Mouse (Mus musculus): Measurements from ENCODE around the gene Atg10. TPM values are rescaled to one million over a fixed set of nuclear protein-coding genes. Genes with fewer than 3 reads are reported as not detected.

Gene Atg10
- polyA plus RNA-seq, 1 experiment from 2014 or later: 16.0 TPM

DNA sequence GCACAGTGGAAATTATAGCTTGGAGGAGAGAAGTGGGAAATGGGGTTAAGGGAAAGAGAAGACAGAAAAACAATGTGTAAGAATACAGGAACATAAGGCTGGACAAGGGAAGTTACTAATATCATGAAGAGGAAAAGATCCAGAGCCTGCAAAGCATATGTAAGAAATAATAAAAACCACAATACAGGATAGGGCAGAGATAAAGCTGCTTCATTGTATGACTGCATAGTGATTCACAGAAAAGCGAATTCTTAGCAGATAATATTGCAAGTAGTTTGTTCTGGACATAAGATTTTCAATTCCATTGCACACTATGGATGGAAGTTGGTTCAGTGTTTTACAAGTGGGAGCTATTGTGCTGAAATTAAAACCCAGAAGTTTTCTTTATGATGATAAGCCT lies 242.0 kb downstream of the Atg10 start:
- no peak overlapping the region for H3K27ac ChIP-seq
- 90% methylated on average over 1 of the region's 1 CpGs for WGBS
- no peak overlapping the region for H3K9ac ChIP-seq
- ATAC-seq (ENCODE audit: low FRiP score): no peak
- H3K4me3 ChIP-seq (replicated peaks): no peak overlapping the region
- H3K27me3 ChIP-seq: no peaks in the 10 kb centered on the region
- H3K4me2 ChIP-seq: no peak overlapping the region
- no peaks in the 10 kb centered on the region for H3K4me1 ChIP-seq
- no peaks in the 10 kb centered on the region for H3K9me3 ChIP-seq
- H3K36me3 ChIP-seq (replicated peaks): no peaks in the 10 kb centered on the region

DNA sequence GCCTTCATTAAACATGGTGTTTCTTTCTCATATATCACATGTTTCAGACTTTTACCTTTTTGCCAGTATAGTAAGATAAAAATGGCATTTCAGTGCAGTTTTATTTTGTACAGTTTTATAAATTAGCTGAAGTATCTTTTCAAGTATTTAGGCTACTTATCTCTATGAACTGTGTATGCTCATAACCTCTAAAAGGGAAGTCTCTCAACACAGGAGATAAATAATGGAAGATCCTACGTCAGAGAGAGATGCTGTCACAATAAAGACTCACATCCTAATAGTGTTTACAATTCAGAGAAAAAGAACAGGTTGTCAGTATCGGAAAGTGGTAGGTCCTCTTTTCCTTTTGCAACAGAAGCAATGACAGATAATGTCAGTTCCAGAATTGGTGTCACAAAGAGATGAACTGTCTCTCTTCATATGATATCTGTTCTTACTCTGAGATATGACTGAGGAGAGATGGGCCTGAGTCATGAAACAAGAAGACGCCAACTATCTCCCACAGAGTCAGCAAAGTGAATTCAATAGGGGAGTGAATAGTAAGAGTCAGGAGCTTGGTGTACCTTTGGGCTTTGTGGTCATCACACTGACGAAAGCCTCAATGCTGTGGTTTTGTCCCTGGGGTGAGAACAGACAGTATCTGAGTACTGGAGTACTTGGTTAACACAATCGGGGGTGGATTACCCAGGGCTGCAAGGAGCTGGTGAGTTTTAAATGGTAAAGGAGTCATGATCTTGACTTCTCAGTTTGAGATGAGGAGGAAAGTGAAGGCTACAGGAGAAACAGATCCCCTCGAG lies 242.7 kb downstream of the Atg10 start:
- WGBS: 87% methylated on average over 6 of the region's 6 CpGs
- Histone ChIP-seq H3K4me2 (no peak overlapping the region), H3K27ac (no peak overlapping the region), H3K36me3 (replicated peaks) (no peaks in the 10 kb centered on the region), H3K27me3 (no peaks in the 10 kb centered on the region), H3K4me3 (replicated peaks) (no peak overlapping the region), H3K9ac (no peak overlapping the region), H3K4me1 (no peaks in the 10 kb centered on the region), H3K9me3 (no peaks in the 10 kb centered on the region)
- ATAC-seq (ENCODE audit: low FRiP score): no peak

DNA sequence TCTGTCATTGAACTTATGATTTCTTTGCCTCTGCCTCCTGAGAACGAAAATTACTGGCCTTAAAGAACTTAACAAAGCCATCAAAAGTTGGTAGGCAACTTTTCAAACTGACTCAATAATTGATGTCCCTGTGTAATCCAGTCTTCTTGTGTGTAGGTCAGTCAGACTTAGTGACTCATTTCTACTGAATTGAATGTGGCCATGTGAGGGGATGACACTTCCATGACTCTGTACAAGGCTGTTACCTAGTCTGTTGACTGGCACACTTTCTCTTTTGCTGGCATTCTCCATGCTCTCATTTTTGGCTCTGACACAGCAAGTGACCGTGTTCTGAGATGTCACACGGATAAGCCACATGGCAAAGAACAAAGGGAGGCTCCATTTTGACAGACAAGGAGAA lies 246.7 kb downstream of the Atg10 start:
- no peak overlapping the region for H3K4me2 ChIP-seq
- H3K27ac ChIP-seq: no peak overlapping the region
- H3K9ac ChIP-seq: no peak overlapping the region
- H3K9me3 ChIP-seq: no peaks in the 10 kb centered on the region
- peaks cover 5% of the 10 kb centered on the region for H3K4me1 ChIP-seq
- ATAC-seq (ENCODE audit: low FRiP score): no peak
- H3K4me3 ChIP-seq (replicated peaks): no peak overlapping the region
- no peaks in the 10 kb centered on the region for H3K36me3 ChIP-seq (replicated peaks)
- no peaks in the 10 kb centered on the region for H3K27me3 ChIP-seq
- WGBS: 87% methylated on average over 3 of the region's 3 CpGs

DNA sequence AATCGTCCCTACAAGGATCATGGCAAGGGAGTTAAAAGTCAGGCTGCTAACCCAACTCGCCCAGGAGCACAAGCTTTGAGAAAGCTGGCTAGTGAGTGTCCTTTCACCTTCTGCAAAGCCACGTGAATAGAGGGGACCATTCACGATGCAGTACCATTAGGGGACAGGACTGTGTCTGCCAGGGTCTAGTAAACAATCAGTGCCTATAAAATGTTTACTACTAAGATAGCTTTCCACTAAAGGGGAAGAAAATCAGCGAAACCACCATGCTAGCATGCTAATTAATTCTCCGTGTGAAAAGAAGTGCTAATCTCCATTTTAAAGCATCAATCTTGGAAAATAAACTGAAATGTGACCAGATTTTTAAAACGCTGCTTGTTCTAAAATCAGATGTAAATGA lies 250.4 kb downstream of the Atg10 start:
- Histone ChIP-seq H3K27me3 (no peaks in the 10 kb centered on the region), H3K4me1 (peaks cover 9% of the 10 kb centered on the region), H3K27ac (0 out of 2 replicates have a peak overlapping the region, but pooled peaks have one; percentile 25), H3K4me2 (no peak overlapping the region), H3K9me3 (no peaks in the 10 kb centered on the region), H3K4me3 (replicated peaks) (no peak overlapping the region), H3K36me3 (replicated peaks) (no peaks in the 10 kb centered on the region), H3K9ac (no peak overlapping the region)
- peak; percentile 79; the same call in 1 of the 2 replicates for ATAC-seq (ENCODE audit: low FRiP score)
- 32% methylated on average over 7 of the region's 7 CpGs for WGBS

DNA sequence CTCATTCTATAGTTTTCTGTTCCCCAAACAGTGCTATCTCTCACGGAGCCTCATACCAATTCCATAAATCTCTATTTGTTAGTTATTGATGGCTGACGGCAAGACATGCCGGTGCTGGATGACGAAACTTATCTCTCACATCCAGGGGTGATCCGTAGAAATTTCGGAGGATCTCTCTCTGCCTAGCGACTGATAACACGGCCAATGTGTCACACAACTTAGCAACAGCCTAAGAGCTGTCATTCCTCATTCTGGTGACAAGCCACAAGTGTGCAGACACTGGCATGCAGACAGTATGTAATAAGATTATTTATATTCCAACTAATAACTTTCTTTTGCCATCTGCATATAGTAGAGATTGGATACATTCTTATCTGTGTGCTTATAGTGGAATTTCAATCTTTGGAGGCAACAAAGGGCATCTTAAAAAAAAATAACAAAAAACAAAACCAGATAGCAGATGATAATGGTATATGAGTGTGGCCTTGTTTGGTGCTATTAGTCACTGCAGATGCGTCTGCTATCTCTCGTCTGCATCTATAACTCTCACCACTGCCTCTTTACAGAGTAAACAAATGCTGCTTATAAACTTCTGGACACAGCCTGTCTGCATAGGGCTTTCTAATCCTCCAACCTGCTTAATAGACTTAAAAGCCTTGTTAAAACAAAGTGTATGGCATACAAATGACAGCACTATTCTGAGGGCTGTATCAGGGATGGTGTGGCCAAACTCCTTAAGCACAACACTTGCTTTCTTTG lies 253.3 kb downstream of the Atg10 start:
- Histone ChIP-seq H3K27me3 (no peaks in the 10 kb centered on the region), H3K27ac (no peak overlapping the region), H3K4me1 (peaks cover 13% of the 10 kb centered on the region), H3K4me2 (no peak overlapping the region), H3K9me3 (no peaks in the 10 kb centered on the region), H3K36me3 (replicated peaks) (no peaks in the 10 kb centered on the region), H3K9ac (no peak overlapping the region), H3K4me3 (replicated peaks) (no peak overlapping the region)
- WGBS: 91% methylated on average over 10 of the region's 10 CpGs
- no peak for ATAC-seq (ENCODE audit: low FRiP score)

DNA sequence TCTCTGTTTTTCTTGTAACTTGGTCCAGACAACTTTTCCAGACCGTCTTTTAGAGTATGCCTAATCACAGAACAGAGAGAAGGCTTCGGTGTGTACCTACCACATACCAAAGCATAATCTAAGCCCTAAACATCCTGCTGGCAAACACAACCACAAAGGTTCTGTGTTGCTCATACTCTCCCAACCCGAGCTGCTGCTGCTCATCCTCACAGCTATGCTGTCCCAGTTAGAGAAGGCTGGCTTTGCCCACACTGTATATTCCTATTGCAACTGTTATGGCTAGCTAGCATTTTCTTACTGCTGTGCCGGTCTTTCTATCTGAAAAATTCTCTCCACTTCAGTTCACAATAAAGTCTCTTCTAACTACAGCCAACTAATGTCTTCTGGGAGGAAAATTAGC lies 254.8 kb downstream of the Atg10 start:
- no peaks in the 10 kb centered on the region for H3K36me3 ChIP-seq (replicated peaks)
- no peak overlapping the region for H3K4me3 ChIP-seq (replicated peaks)
- peaks cover 13% of the 10 kb centered on the region for H3K4me1 ChIP-seq
- H3K27ac ChIP-seq: no peak overlapping the region
- H3K9me3 ChIP-seq: no peaks in the 10 kb centered on the region
- WGBS: 79% methylated on average over 4 of the region's 4 CpGs
- H3K27me3 ChIP-seq: no peaks in the 10 kb centered on the region
- no peak overlapping the region for H3K4me2 ChIP-seq
- no peak for ATAC-seq (ENCODE audit: low FRiP score)
- no peak overlapping the region for H3K9ac ChIP-seq

DNA sequence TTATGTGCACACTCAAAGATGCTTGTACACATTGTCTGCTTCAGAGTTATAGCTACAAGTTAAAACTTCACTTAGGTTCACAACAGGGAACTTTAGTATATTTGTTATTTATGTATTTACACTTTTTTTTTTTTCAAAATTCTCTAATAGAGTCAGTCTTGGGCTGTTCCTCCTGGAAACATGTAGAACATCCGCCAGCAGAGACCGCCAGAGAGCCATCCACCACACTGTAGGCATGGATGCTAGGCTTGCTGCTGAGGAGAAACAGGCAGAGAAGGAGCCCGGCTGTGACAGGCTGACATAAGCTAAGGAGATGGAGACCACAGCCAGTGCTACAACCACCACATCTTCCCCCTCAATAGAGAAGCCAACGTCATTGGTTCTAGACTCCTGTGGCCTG lies 256.3 kb downstream of the Atg10 start:
- H3K9me3 ChIP-seq: no peaks in the 10 kb centered on the region
- no peak overlapping the region for H3K9ac ChIP-seq
- peak; percentile 90 for ATAC-seq (ENCODE audit: low FRiP score)
- no peak overlapping the region for H3K27ac ChIP-seq
- H3K4me2 ChIP-seq: no peak overlapping the region
- no peak overlapping the region for H3K4me3 ChIP-seq (replicated peaks)
- H3K4me1 ChIP-seq: peaks cover 12% of the 10 kb centered on the region
- no peaks in the 10 kb centered on the region for H3K27me3 ChIP-seq
- no peaks in the 10 kb centered on the region for H3K36me3 ChIP-seq (replicated peaks)
- 8% methylated on average over 4 of the region's 4 CpGs for WGBS

DNA sequence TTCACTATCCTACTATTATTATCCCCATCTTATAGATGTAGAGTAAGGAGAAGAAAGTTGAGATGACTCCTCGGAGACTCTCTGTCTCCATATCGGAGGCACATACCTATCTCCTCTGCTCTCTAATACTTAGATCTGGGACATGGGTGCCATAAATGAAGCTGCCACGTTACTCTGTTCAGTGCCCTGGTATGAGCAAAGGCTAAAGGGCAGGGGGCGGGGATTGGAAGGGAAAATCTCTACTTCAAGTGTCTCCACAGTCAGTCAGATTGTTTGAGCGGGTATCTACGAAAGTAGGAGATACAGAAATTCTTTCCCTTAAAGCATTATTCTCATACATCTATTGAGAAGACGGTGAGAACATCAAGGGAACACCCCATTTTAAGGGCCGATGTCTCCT lies 257.8 kb downstream of the Atg10 start:
- no peak for ATAC-seq (ENCODE audit: low FRiP score)
- peaks cover 12% of the 10 kb centered on the region for H3K4me1 ChIP-seq
- WGBS: 81% methylated on average over 8 of the region's 8 CpGs
- H3K36me3 ChIP-seq (replicated peaks): no peaks in the 10 kb centered on the region
- no peak overlapping the region for H3K9ac ChIP-seq
- no peak overlapping the region for H3K4me3 ChIP-seq (replicated peaks)
- no peak overlapping the region for H3K27ac ChIP-seq
- no peaks in the 10 kb centered on the region for H3K9me3 ChIP-seq
- H3K27me3 ChIP-seq: no peaks in the 10 kb centered on the region
- H3K4me2 ChIP-seq: no peak overlapping the region

DNA sequence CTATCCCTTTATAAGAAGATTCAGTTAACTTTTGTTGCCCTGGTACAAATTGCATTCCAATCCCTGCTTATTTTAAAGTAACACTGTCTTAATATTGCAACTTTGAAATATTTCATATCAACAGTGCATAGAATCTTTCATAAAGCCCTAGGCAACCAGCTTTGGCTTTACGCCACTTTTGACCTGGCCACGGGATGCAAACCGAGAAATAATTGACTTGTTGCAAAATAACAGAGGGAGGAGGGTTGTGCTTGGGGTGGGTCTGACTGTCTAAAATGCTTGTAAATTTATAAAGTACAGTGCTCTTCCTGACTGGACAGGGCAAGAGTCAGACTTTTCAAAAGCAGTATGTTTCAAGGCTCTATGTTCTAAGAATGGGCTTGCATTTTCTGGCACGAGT lies 259.3 kb downstream of the Atg10 start:
- H3K36me3 ChIP-seq (replicated peaks): no peaks in the 10 kb centered on the region
- H3K4me3 ChIP-seq (replicated peaks): no peak overlapping the region
- no peak overlapping the region for H3K4me2 ChIP-seq
- H3K9ac ChIP-seq: no peak overlapping the region
- ATAC-seq (ENCODE audit: low FRiP score): no peak
- H3K9me3 ChIP-seq: no peaks in the 10 kb centered on the region
- WGBS: 90% methylated on average over 4 of the region's 4 CpGs
- no peaks in the 10 kb centered on the region for H3K27me3 ChIP-seq
- peaks cover 14% of the 10 kb centered on the region for H3K4me1 ChIP-seq
- no peak overlapping the region for H3K27ac ChIP-seq

DNA sequence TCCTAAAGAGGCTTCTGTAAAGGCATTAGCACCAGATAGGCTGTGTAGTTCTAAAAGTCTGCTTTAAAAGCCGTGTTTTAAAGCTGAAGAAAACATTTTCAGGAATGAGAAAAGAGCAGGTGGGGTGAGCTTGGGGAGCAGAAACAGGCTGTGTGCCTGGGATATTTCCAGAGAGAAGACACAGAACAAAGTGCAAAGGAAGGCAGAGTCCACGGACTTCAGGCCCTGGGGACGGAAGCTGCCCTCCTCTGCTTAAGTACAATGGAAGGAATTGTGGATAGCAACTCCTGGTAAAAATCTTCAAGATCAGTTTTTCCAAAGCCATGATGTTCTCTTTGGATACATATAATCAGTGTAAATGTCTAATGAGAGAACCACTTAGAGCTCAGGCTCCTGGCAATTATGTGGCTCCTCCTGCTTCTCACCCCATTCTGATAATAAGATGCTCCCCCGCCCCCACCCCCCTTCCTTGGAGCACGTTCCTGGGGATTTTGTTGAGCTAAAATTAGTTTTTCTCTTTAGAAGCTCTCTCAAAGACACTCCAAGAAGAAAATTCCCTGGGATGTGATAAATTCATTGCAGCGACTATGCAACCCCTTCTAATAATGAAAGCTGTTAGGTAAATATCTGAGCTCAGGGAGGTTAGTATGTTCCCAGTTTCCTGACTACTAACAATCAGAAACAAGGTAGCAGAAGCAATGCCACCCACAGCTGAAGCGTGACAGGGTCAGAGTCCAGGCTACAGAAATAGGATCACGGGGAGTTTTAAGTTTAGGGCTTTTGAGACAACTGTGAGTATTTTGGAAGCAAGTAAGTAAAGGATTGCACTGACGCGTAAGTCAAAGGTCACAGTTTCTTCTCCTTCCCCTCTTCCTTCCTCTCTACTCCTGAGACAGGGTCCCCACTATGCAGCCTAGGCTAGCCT lies 260.7 kb downstream of the Atg10 start:
- no peak overlapping the region for H3K27ac ChIP-seq
- 57% methylated on average over 10 of the region's 10 CpGs for WGBS
- H3K27me3 ChIP-seq: no peaks in the 10 kb centered on the region
- H3K9me3 ChIP-seq: no peaks in the 10 kb centered on the region
- H3K4me2 ChIP-seq: no peak overlapping the region
- H3K36me3 ChIP-seq (replicated peaks): no peaks in the 10 kb centered on the region
- no peak overlapping the region for H3K9ac ChIP-seq
- no peak overlapping the region for H3K4me3 ChIP-seq (replicated peaks)
- ATAC-seq (ENCODE audit: low FRiP score): no peak
- peaks cover 23% of the 10 kb centered on the region for H3K4me1 ChIP-seq

DNA sequence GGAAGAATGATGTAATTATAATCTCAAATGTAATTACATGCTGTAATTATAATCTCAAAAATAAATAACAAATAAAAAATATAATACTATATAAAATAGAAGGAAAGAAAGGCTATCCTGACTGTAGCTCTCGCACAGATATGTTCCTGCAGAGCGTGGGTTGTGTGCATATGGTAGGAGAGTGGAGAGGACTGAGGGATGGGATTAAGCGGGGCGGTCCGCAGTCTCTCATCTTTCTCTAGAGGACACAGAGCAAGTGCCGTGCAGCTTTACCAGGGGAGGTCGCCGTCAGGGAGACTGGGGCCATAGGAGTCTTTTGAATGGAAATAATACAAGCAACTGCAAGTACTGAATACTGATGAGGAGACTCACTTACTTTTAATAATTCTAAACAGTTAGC lies 263.2 kb downstream of the Atg10 start:
- WGBS: 66% methylated on average over 8 of the region's 8 CpGs
- Histone ChIP-seq H3K4me1 (peaks cover 20% of the 10 kb centered on the region), H3K9ac (no peak overlapping the region), H3K36me3 (replicated peaks) (no peaks in the 10 kb centered on the region), H3K27me3 (no peaks in the 10 kb centered on the region), H3K4me2 (no peak overlapping the region), H3K9me3 (no peaks in the 10 kb centered on the region), H3K4me3 (replicated peaks) (no peak overlapping the region), H3K27ac (no peak overlapping the region)
- 0 out of 2 replicates have a peak, but pooled peaks have one; percentile 37 for ATAC-seq (ENCODE audit: low FRiP score)

DNA sequence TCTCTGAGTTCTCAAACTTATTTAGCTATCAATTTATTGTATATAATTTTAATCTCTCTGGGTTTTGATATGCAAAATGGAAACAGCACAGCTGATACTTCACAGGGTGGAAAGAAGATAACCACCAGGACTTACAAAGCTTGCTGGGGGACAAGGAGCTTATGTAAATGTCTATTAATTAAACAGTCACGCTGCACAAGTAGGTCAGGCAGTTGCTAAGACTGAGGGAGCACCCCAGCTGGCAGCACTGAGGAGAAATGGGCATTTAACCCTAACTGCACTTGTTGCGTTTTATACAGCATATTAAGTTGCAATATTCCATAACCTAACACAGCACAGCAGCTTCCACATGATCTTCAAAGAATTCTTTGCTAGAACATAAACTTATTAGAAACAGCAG lies 264.9 kb downstream of the Atg10 start:
- 0 out of 2 replicates have a peak, but pooled peaks have one; percentile 34 for ATAC-seq (ENCODE audit: low FRiP score)
- 26% methylated on average over 2 of the region's 2 CpGs for WGBS
- no peak overlapping the region for H3K4me2 ChIP-seq
- H3K4me1 ChIP-seq: peaks cover 20% of the 10 kb centered on the region
- H3K9me3 ChIP-seq: no peaks in the 10 kb centered on the region
- H3K27ac ChIP-seq: no peak overlapping the region
- no peak overlapping the region for H3K4me3 ChIP-seq (replicated peaks)
- H3K36me3 ChIP-seq (replicated peaks): no peaks in the 10 kb centered on the region
- no peak overlapping the region for H3K9ac ChIP-seq
- no peaks in the 10 kb centered on the region for H3K27me3 ChIP-seq

Measured in forebrain, embryonic 12.5 days (tissue).